Mouse (Mus musculus) forebrain, embryonic 16.5 days (tissue): Measurements from ENCODE around the gene Klk1. TPM values are rescaled to one million over a fixed set of nuclear protein-coding genes. Genes with fewer than 3 reads are reported as not detected.
"Not testable (repeated sequence)": the region's sequence is repeated elsewhere in the genome, so short reads cannot be mapped to it uniquely, and the experiment has no call there.

Source experiments
- ATAC-seq: fragments of 200-750 bp; cut with Nextera tagmentation; 2 replicates; pipeline ENCODE4 v1.8.0; 2017; ENCODE audit warnings: mild to moderate bottlenecking, moderate library complexity
- H3K27ac ChIP-seq: fragments of 300-500 bp; sonication (generic); 2 replicates; pipeline ENCODE4 v1.5.1; 2014; ENCODE audit warnings: low read length, control low read depth
- H3K27me3 ChIP-seq: fragments of 300-500 bp; sonication (generic); replicated peaks from 2 replicates; pipeline ENCODE4 v1.6.1; 2014; ENCODE audit warnings: low read length; ENCODE audit not compliant: control insufficient read depth, insufficient read depth
- H3K36me3 ChIP-seq: fragments of 300-500 bp; sonication (generic); 2 replicates; pipeline ENCODE4 v1.6.1; 2014; ENCODE audit not compliant: control insufficient read depth, insufficient read depth
- H3K4me1 ChIP-seq: fragments of 300-500 bp; sonication (generic); replicated peaks from 2 replicates; pipeline ENCODE4 v1.6.1; 2014; ENCODE audit warnings: low read length; ENCODE audit not compliant: control insufficient read depth, insufficient read depth
- H3K4me2 ChIP-seq: fragments of 300-500 bp; sonication (generic); 2 replicates; pipeline ENCODE4 v1.6.1; 2014; ENCODE audit warnings: mild to moderate bottlenecking, low read length, control low read depth
- H3K4me3 ChIP-seq: fragments of 300-500 bp; sonication (generic); replicated peaks from 2 replicates; pipeline ENCODE4 v1.5.1; 2014; ENCODE audit warnings: mild to moderate bottlenecking, low read length, control low read depth
- H3K9ac ChIP-seq: fragments of 300-500 bp; sonication (generic); replicated peaks from 2 replicates; pipeline ENCODE4 v1.6.1; 2014; ENCODE audit warnings: low read depth, low read length, control low read depth
- H3K9me3 ChIP-seq: fragments of 300-500 bp; sonication (generic); 2 replicates; pipeline ENCODE4 v1.6.1; 2016; ENCODE audit warnings: low read length; ENCODE audit not compliant: control insufficient read depth
- WGBS: fragments of 180-500 bp; shearing (Covaris S2); extraction: QIAGEN DNeasy Blood & Tissue Kit; methylation state at CpG from one replicate; pipeline ENCODE4 v1.1.7; 2014; 5-methylcytosine and 5-hydroxymethylcytosine counted together
- polyA plus RNA-seq: library from polyadenylated mRNA; unstranded; fragments of >200 nt; fragmentation: Nextera tagmentation; extraction: Ambion mirVana; gene quantifications from 2 replicates; pipeline ENCODE4 v1.2.1, GENCODE M21; 2015

Gene Klk1
- not detected in 2 replicates for polyA plus RNA-seq

- WGBS = 56% methylated on average over 1 of the region's 1 CpGs
- no peak within 1 kb of the TSS for H3K4me3 ChIP-seq
- ATAC-seq = no peak
Observed at GRCm38 (mm10) chr7:44225076-44225475, at the start of gene Klk1. Gene Klk1, plus strand, starts transcription at chr7:44225360.

GRCm38 (mm10) chr7:44179299-44180045 is 45.7 kb upstream of the Klk1 start:
- WGBS = 16% methylated on average over 9 of the region's 9 CpGs
- Histone ChIP-seq H3K4me2 (no peak overlapping the region), H3K36me3 (no peaks in the 10 kb centered on the region), H3K27ac (no peak overlapping the region), H3K27me3 (no peaks in the 10 kb centered on the region), H3K9me3 (no peaks in the 10 kb centered on the region), H3K9ac (no peak overlapping the region), H3K4me3 (no peak overlapping the region), H3K4me1 (no peaks in the 10 kb centered on the region)
- ATAC-seq = no peak

More at GRCm38 (mm10) chr7:44225076-44225475, at the start of gene Klk1:
- no peak within 1 kb of the TSS for H3K27ac ChIP-seq
- H3K27me3 ChIP-seq = no peaks in the 10 kb centered on the region
- no peaks in the 10 kb centered on the region for H3K36me3 ChIP-seq
- no peak within 1 kb of the TSS for H3K4me2 ChIP-seq
- H3K9me3 ChIP-seq = no peaks in the 10 kb centered on the region
- H3K9ac ChIP-seq = no peak within 1 kb of the TSS
- no peaks in the 10 kb centered on the region for H3K4me1 ChIP-seq

GRCm38 (mm10) chr7:44186516-44186915 is 38.6 kb upstream of the Klk1 start:
- H3K27ac ChIP-seq, H3K9ac ChIP-seq, H3K4me3 ChIP-seq, ATAC-seq, H3K4me2 ChIP-seq, H3K27me3 ChIP-seq, H3K4me1 ChIP-seq, H3K36me3 ChIP-seq, H3K9me3 ChIP-seq: not testable (repeated sequence)
- 67% methylated on average over 8 of the region's 8 CpGs for WGBS

GRCm38 (mm10) chr7:44187936-44188335 is 37.2 kb upstream of the Klk1 start, which contains the start of gene Klk1b24:
Gene Klk1b24, plus strand, starts transcription at chr7:44188236.
- not testable (repeated sequence) for ATAC-seq, H3K27ac ChIP-seq, H3K27me3 ChIP-seq, H3K4me3 ChIP-seq, H3K4me2 ChIP-seq, H3K9me3 ChIP-seq, H3K36me3 ChIP-seq, H3K9ac ChIP-seq, H3K4me1 ChIP-seq

- not testable (repeated sequence) for H3K9ac ChIP-seq, H3K4me2 ChIP-seq, H3K4me1 ChIP-seq, ATAC-seq, H3K9me3 ChIP-seq, H3K36me3 ChIP-seq, H3K27me3 ChIP-seq, H3K4me3 ChIP-seq, H3K27ac ChIP-seq
- 87% methylated on average over 1 of the region's 1 CpGs for WGBS
Observed at GRCm38 (mm10) chr7:44193466-44193865, 31.7 kb upstream of the Klk1 start.

- no peaks in the 10 kb centered on the region for H3K36me3 ChIP-seq
- no peak within 1 kb of the TSS for H3K4me3 ChIP-seq
- H3K4me2 ChIP-seq = no peak within 1 kb of the TSS
- no peaks in the 10 kb centered on the region for H3K27me3 ChIP-seq
- ATAC-seq = no peak
- WGBS = 72% methylated on average over 3 of the region's 3 CpGs
- H3K27ac ChIP-seq = no peak within 1 kb of the TSS
- H3K9me3 ChIP-seq = no peaks in the 10 kb centered on the region
- no peaks in the 10 kb centered on the region for H3K4me1 ChIP-seq
- no peak within 1 kb of the TSS for H3K9ac ChIP-seq
Observed at GRCm38 (mm10) chr7:44197891-44198290, 27.3 kb upstream of the Klk1 start, which contains the start of gene Klk1b3. Gene Klk1b3, plus strand, starts transcription at chr7:44198191.

GRCm38 (mm10) chr7:44207135-44207534 is 18.0 kb upstream of the Klk1 start, which contains the start of gene Klk1b4:
Gene Klk1b4, plus strand, starts transcription at chr7:44207435.
- not testable (repeated sequence) for H3K4me2 ChIP-seq, H3K4me3 ChIP-seq, H3K9me3 ChIP-seq, H3K36me3 ChIP-seq, H3K9ac ChIP-seq, ATAC-seq, H3K27me3 ChIP-seq, H3K4me1 ChIP-seq, H3K27ac ChIP-seq
- 56% methylated on average over 3 of the region's 3 CpGs for WGBS

- Histone ChIP-seq H3K4me1 (no peaks in the 10 kb centered on the region), H3K9me3 (no peaks in the 10 kb centered on the region), H3K27ac (no peak overlapping the region), H3K27me3 (no peaks in the 10 kb centered on the region), H3K4me3 (no peak overlapping the region), H3K36me3 (no peaks in the 10 kb centered on the region), H3K4me2 (no peak overlapping the region), H3K9ac (no peak overlapping the region)
- 79% methylated on average over 3 of the region's 3 CpGs for WGBS
- no peak for ATAC-seq
Observed at GRCm38 (mm10) chr7:44208307-44208706, 16.9 kb upstream of the Klk1 start.

- H3K36me3 ChIP-seq = no peaks in the 10 kb centered on the region
- no peaks in the 10 kb centered on the region for H3K4me1 ChIP-seq
- H3K9me3 ChIP-seq = no peaks in the 10 kb centered on the region
- 85% methylated on average over 1 of the region's 1 CpGs for WGBS
- H3K4me2 ChIP-seq = no peak within 1 kb of the TSS
- ATAC-seq = no peak
- H3K4me3 ChIP-seq = no peak within 1 kb of the TSS
- no peak within 1 kb of the TSS for H3K9ac ChIP-seq
- H3K27me3 ChIP-seq = no peaks in the 10 kb centered on the region
- H3K27ac ChIP-seq = no peak within 1 kb of the TSS
Observed at GRCm38 (mm10) chr7:44215645-44216044, 9.5 kb upstream of the Klk1 start, which contains the start of gene Klk1b5. Gene Klk1b5, plus strand, starts transcription at chr7:44215945.
